Mouse (Mus musculus): ENCODE data around the gene Slc9a3r1. TPM values are rescaled to one million over a fixed set of nuclear protein-coding genes. Genes with fewer than 3 reads are reported as not detected.

Gene Slc9a3r1
- polyA plus RNA-seq, 1 experiment from 2014 or later = 35.4 TPM

DNA sequence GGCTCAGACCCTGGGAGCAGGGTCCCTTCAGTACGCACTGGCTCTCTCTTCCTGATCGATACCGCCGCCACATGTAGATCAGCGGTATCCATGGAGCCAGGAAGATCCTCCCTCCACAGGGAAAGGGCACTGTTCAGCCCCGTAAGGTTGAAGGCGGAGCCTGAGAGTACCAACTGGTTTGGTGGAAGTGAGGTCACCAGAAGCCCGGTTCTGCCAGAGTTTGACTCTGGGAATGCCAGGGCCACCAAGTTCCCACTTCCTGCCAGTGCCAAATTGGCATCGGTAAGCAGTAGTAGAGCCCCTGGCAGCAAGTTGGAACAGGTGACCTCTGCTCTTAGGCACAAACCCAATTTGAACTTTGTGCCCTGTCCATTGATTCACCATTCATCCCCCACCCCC lies 1.8 kb downstream of the Slc9a3r1 start:
- 3% methylated on average over 9 of the region's 9 CpGs for WGBS
- Histone ChIP-seq H3K27me3 (peaks cover 44% of the 10 kb centered on the region), H3K27ac (no peak overlapping the region)

DNA sequence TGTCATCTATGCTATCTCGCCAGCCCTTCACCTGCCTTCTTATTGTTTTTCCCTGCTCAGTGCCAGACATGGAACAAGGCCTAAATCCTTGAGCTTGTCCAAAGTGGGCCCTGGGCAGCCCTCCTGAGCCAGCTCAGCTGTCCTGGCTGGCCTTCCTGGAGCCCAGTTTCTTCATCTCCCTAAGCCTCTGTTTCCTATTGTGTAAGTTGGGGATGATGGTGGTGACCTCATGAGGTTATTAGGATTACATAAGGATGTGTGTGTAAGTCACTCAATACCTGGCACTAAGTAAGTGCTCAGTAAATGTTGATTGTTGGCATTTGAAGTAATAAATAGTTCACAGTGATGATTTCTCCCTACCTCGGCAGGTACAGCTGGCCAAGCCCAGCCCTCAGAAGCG lies 3.6 kb downstream of the Slc9a3r1 start:
- peaks cover 37% of the 10 kb centered on the region for H3K27me3 ChIP-seq
- H3K9me3 ChIP-seq = no peaks in the 10 kb centered on the region
- no peak overlapping the region for H3K4me2 ChIP-seq (replicated peaks)
- H3K27ac ChIP-seq = no peak overlapping the region
- H3K4me3 ChIP-seq = no peak overlapping the region
- 82% methylated on average over 3 of the region's 3 CpGs for WGBS
- H3K4me1 ChIP-seq = peaks cover 32% of the 10 kb centered on the region
- no peaks in the 10 kb centered on the region for H3K36me3 ChIP-seq
- no peak overlapping the region for H3K9ac ChIP-seq
- ATAC-seq (ENCODE audit: insufficient number of reproducible peaks, insufficient read depth, low FRiP score, low TSS enrichment) = no peak

More for the DNA sequence above, 1.8 kb downstream of the Slc9a3r1 start:
- no peak for ATAC-seq (ENCODE audit: insufficient number of reproducible peaks, insufficient read depth, low FRiP score, low TSS enrichment)
- peak overlapping the region; percentile 90 for H3K4me2 ChIP-seq (replicated peaks)
- H3K9me3 ChIP-seq = no peaks in the 10 kb centered on the region
- H3K4me3 ChIP-seq = peak overlapping the region; percentile 65
- H3K4me1 ChIP-seq = peaks cover 24% of the 10 kb centered on the region
- peak overlapping the region; percentile 56; the same call in 1 of the 2 replicates for H3K9ac ChIP-seq
- no peaks in the 10 kb centered on the region for H3K36me3 ChIP-seq

DNA sequence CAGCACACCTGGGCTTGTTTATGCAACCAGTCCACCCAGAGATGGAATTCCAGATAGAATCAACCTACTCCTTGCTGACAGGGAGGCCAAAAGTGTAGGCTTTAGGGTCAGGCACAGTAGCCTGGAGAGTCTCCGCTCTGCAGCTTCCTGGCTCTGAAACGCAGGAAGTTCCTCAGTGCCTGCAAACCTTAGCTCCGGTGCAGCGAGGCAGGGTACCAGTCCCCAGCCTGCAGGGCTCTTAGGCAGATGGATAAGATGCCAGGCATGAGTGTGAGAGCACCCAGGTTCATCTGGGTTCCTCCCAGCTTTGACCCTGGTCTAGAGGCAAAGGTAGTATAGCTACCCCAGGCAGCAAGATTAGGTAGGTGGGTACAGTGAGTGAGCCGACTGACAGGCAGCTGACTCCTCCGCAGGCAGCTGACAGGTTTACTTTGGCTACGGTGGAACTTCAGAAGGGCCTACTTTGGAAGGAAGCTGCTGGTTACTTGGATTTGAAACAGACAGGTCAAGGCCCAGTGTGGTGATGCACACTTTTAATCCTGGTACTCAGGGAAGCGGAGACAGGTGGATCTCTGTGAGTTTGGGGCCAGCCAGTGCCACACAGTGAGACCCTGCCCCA lies 4.6 kb downstream of the Slc9a3r1 start:
- Histone ChIP-seq H3K4me2 (replicated peaks) (no peak overlapping the region), H3K36me3 (no peaks in the 10 kb centered on the region), H3K9me3 (no peaks in the 10 kb centered on the region), H3K9ac (no peak overlapping the region), H3K4me1 (peaks cover 36% of the 10 kb centered on the region), H3K4me3 (no peak overlapping the region), H3K27ac (no peak overlapping the region), H3K27me3 (peaks cover 43% of the 10 kb centered on the region)
- 73% methylated on average over 8 of the region's 8 CpGs for WGBS
- no peak for ATAC-seq (ENCODE audit: insufficient number of reproducible peaks, insufficient read depth, low FRiP score, low TSS enrichment)

DNA sequence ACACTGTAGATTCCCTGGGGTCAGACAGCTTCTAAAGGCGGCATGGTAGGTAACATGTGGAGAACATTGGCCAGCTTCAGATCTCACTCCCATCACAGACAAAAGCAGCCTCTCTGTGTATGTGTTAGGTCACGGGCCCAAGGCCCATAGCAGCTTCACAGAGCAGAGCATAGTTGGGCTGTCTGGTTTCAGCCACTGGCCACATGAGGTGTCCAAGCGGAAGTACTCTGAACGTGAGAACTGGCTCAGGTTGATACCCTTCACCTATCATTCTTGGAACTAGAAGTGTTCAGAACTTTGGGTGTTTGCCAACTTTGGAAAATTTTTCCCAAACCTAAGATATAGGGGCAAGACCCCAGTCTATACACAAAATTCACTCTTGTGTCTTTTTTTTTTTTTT lies 6.3 kb downstream of the Slc9a3r1 start:
- Histone ChIP-seq H3K36me3 (no peaks in the 10 kb centered on the region), H3K9me3 (no peaks in the 10 kb centered on the region), H3K4me1 (peaks cover 41% of the 10 kb centered on the region), H3K27ac (no peak overlapping the region), H3K27me3 (peaks cover 37% of the 10 kb centered on the region), H3K4me3 (no peak overlapping the region), H3K9ac (no peak overlapping the region), H3K4me2 (replicated peaks) (no peak overlapping the region)
- 88% methylated on average over 4 of the region's 4 CpGs for WGBS
- no peak for ATAC-seq (ENCODE audit: insufficient number of reproducible peaks, insufficient read depth, low FRiP score, low TSS enrichment)

DNA sequence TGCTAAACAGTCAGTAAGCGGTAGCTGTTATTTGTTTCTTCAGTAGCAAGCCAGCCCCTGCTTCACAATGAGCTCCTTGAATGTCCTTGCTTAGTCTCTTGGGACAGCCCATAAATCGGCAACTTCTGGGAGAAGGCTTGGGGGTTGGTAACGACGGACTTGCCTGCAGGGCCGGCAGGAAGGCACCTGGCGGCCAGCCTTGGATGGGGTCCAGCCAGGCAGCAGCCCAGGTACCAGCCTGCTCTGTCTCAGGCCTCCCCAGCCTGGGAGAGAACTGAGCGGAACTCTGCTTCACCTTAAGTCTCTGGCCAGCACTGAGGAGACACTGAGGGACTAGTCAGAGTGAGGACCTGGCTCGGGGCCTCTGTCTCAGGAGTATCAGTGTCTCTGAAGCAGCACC lies 8.0 kb downstream of the Slc9a3r1 start:
- no peak overlapping the region for H3K4me3 ChIP-seq

DNA sequence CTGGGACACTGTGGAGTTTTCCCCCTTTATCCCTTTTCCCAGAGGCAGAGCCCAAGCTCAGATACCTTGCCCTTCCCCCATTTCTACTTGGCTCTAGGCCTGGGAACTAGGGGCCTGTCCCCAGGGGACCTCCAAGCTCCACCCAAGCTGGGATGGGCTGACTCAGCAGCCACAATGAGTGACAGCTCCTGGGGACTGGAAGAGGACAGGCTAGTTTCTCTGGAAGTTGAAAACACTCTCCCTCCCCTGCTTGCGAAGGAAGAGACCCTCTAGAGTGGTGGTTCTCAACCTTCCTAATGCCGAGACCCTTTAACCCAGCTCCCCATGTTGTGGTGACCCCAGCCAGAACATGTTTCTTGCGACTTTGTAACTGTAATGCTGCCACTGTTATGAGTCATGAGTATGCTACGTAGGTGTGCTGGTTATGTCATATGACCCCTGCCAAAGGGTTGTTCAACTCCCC lies 9.7 kb downstream of the Slc9a3r1 start:
- Histone ChIP-seq H3K27ac (peak overlapping the region; percentile 67; the same call in 1 of the 2 replicates), H3K27me3 (peaks cover 32% of the 10 kb centered on the region)

More for the DNA sequence above, 8.0 kb downstream of the Slc9a3r1 start:
- Histone ChIP-seq H3K27me3 (peaks cover 35% of the 10 kb centered on the region), H3K9me3 (no peaks in the 10 kb centered on the region), H3K9ac (no peak overlapping the region), H3K4me1 (peaks cover 49% of the 10 kb centered on the region), H3K36me3 (no peaks in the 10 kb centered on the region), H3K27ac (0 out of 2 replicates have a peak overlapping the region, but pooled peaks have one; percentile 26), H3K4me2 (replicated peaks) (no peak overlapping the region)
- 33% methylated on average over 8 of the region's 8 CpGs for WGBS
- no peak for ATAC-seq (ENCODE audit: insufficient number of reproducible peaks, insufficient read depth, low FRiP score, low TSS enrichment)

DNA sequence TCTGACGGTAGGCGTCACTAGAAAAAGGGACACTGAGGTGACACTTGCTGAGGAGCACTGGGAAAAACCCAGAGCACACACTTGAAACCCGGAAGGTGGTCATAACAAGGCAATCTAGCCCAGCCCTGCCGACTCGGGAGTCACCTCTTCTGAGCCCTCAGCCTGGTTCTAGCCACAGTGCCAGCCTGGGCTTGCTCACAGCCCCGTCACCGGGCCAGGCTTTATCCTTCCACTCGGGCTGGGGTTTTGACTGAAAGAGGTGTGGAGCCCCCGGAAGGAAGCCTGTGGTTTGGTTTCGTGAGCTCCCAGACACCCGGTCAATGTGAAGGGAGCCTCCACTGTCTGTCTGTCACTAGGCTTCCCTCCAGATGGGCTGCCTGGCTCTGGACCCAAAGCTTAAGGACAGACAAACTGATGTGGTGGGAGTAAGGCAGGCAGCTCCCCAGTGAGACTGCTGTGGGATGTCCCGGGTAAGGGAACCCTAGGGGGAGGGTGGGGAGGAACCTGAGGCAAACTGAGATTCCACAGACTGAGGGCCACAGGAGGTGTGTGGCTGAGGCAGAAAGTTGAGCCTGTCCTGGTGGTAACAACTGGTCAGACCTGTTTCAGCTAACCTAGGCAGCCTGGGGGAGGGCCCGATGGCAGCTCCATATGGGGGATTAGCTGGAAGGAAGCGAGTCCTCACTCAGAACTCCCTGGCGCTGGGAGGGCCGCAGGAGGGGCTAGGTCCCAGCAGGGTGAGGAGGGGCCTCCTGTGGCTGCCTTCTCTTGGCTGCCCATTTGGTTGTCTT lies 10.6 kb downstream of the Slc9a3r1 start:
- Histone ChIP-seq H3K4me1 (peaks cover 71% of the 10 kb centered on the region), H3K4me3 (no peak overlapping the region), H3K36me3 (no peaks in the 10 kb centered on the region), H3K9me3 (no peaks in the 10 kb centered on the region), H3K27me3 (peaks cover 30% of the 10 kb centered on the region), H3K9ac (0 out of 2 replicates have a peak overlapping the region, but pooled peaks have one; percentile 30), H3K4me2 (replicated peaks) (0 out of 2 replicates have a peak overlapping the region, but pooled peaks have one; percentile 15), H3K27ac (peak overlapping the region; percentile 70)
- WGBS = 7% methylated on average over 16 of the region's 16 CpGs
- ATAC-seq (ENCODE audit: insufficient number of reproducible peaks, insufficient read depth, low FRiP score, low TSS enrichment) = 0 out of 2 replicates have a peak, but pooled peaks have one; percentile 10

More for the DNA sequence above, 9.7 kb downstream of the Slc9a3r1 start:
- H3K4me2 ChIP-seq (replicated peaks) = peak overlapping the region; percentile 19; the same call in 1 of the 2 replicates
- peaks cover 67% of the 10 kb centered on the region for H3K4me1 ChIP-seq
- ATAC-seq (ENCODE audit: insufficient number of reproducible peaks, insufficient read depth, low FRiP score, low TSS enrichment) = 0 out of 2 replicates have a peak, but pooled peaks have one; percentile 39
- H3K36me3 ChIP-seq = no peaks in the 10 kb centered on the region
- WGBS = 21% methylated on average over 4 of the region's 4 CpGs
- H3K9me3 ChIP-seq = no peaks in the 10 kb centered on the region
- H3K4me3 ChIP-seq = no peak overlapping the region
- no peak overlapping the region for H3K9ac ChIP-seq

DNA sequence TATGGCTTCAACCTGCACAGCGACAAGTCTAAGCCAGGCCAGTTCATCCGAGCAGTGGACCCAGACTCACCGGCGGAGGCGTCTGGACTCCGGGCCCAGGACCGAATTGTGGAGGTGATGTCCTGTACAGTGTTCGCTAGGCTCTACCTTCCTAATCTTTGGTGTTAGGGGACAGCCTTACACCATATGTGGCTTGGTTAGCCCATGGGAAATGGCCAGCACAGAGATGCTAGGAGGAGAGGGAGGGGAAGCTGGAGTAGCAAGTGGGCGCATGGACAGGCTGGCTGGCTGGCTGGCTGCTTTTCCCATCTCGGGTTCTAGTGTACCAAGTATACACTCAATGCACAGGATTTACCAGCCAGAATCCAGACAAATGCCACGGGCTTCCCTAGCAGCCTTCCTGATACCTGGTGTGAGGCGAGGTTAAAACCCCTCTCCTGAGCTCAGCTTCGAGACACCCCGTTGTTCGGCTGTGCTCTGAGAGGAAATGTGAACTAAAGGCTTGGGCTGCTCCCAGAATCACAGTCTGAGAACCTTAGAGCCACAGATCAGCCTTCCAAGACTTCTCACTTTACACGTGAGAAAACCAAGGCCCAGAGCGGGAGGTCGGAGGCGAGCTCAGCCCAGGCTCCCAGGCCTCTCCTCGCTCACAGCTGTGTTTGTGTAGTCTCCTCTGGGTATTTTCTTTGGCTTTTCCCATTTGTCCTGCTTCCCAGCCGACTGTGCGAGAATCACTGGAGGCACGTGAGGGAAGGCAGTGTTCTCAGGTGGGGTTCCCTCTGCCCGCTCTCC lies 13.5 kb downstream of the Slc9a3r1 start:
- Histone ChIP-seq H3K9ac (no peak overlapping the region), H3K9me3 (no peaks in the 10 kb centered on the region), H3K36me3 (no peaks in the 10 kb centered on the region), H3K27ac (peak overlapping the region; percentile 71), H3K4me3 (no peak overlapping the region), H3K4me2 (replicated peaks) (no peak overlapping the region), H3K4me1 (peaks cover 65% of the 10 kb centered on the region), H3K27me3 (peaks cover 30% of the 10 kb centered on the region)
- 54% methylated on average over 24 of the region's 24 CpGs for WGBS
- ATAC-seq (ENCODE audit: insufficient number of reproducible peaks, insufficient read depth, low FRiP score, low TSS enrichment) = no peak

DNA sequence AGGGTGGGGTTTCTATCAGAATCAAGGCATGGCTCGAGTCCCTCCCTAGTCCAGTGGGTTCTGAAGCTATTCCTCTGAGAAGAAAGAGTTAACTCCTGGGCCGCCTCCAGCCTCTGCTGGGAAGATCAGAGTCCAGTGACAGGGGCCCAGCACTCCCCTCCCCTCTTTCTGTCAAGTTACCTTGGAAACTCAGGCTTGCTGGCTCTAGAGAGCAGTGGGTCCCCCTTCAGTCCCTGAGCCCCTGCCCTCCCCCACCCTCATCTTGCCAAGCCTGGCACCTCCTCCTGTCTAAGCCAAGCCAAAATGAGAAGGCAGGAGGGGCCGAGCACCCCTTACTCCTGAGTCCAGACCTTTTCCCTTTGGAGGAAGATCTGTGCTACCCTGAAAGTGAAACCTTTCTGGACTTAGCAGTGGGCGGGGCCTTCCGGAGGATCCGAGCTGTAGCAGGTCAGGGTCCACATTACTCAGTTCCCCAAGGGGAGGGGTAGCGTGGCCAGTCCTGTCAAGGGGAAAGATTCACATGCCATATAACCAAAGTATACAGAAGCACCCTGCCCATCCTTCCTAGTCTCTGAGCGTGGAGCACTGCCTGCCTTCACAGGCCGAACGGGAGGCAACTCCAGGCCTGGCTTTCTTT lies 14.5 kb downstream of the Slc9a3r1 start:
- no peaks in the 10 kb centered on the region for H3K36me3 ChIP-seq
- peak; percentile 8; the same call in 1 of the 2 replicates for ATAC-seq (ENCODE audit: insufficient number of reproducible peaks, insufficient read depth, low FRiP score, low TSS enrichment)
- H3K27ac ChIP-seq = 0 out of 2 replicates have a peak overlapping the region, but pooled peaks have one; percentile 4
- no peak overlapping the region for H3K9ac ChIP-seq
- H3K4me1 ChIP-seq = peaks cover 54% of the 10 kb centered on the region
- WGBS = 32% methylated on average over 10 of the region's 10 CpGs
- no peaks in the 10 kb centered on the region for H3K9me3 ChIP-seq
- no peak overlapping the region for H3K4me3 ChIP-seq
- peaks cover 24% of the 10 kb centered on the region for H3K27me3 ChIP-seq
- H3K4me2 ChIP-seq (replicated peaks) = peak overlapping the region; percentile 9; the same call in 1 of the 2 replicates

DNA sequence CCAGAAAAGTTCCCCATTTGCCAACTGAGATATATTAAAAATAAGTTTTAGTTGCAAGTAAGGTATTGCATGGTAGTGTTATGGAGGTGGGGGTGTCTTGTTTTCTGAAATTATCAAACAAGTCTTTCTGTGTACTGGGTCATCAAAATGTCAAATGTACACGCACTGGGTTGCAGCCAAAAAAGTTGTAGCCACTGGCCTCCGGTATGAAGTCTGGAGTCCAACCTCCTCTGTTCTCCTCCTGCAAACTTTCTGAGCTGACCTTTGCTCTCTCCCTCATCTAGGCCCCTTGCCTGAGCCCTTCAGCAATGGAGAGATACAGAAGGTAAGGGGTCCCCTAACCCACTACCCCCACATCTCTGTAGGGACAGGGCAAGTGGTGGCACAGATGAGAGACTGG lies 15.6 kb downstream of the Slc9a3r1 start:
- Histone ChIP-seq H3K36me3 (no peaks in the 10 kb centered on the region), H3K9me3 (no peaks in the 10 kb centered on the region), H3K4me2 (replicated peaks) (no peak overlapping the region), H3K4me1 (peaks cover 43% of the 10 kb centered on the region), H3K9ac (no peak overlapping the region), H3K27ac (no peak overlapping the region), H3K4me3 (no peak overlapping the region), H3K27me3 (peaks cover 24% of the 10 kb centered on the region)
- ATAC-seq (ENCODE audit: insufficient number of reproducible peaks, insufficient read depth, low FRiP score, low TSS enrichment) = no peak
- 67% methylated on average over 2 of the region's 2 CpGs for WGBS

DNA sequence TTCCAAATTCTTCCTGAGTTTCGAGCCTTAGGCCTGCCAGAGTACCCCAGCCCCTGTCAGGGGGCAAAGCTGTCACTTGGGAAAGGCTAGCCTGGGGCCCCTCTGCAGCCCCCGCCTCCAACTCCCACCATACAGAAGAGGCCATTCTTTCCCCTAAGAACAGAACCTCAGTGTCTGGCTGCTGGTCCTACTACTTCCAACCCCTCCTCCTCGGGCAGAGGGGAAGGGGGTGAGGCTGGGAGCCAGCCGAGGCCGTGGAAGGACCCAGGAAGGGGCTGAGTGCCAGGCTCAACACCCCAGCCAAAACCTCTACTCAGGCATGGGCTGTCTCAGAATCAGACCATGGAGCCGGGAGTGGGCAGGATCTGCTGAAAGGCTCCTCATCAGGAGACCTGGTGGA lies 16.1 kb downstream of the Slc9a3r1 start:
- no peaks in the 10 kb centered on the region for H3K9me3 ChIP-seq
- H3K27me3 ChIP-seq = peaks cover 19% of the 10 kb centered on the region
- H3K9ac ChIP-seq = no peak overlapping the region
- no peak overlapping the region for H3K27ac ChIP-seq
- H3K4me1 ChIP-seq = peaks cover 39% of the 10 kb centered on the region
- H3K4me3 ChIP-seq = no peak overlapping the region
- WGBS = 46% methylated on average over 6 of the region's 6 CpGs
- no peaks in the 10 kb centered on the region for H3K36me3 ChIP-seq
- no peak overlapping the region for H3K4me2 ChIP-seq (replicated peaks)
- no peak for ATAC-seq (ENCODE audit: insufficient number of reproducible peaks, insufficient read depth, low FRiP score, low TSS enrichment)
